Mouse (Mus musculus) CD4-positive, CD25-positive, alpha-beta regulatory T cell, adult 2 months (primary cell): ENCODE measurements around the gene Scrn2.
A peak's percentile ranks its signal among the peaks of the same experiment; 100 is the strongest.

Experiments used
- DNase-seq: peaks from one replicate; pipeline ENCODE4 v3.0.0-alpha.2; 2012; ENCODE audit warnings: low read depth, low spot score

The Scrn2 gene

GRCm38 (mm10) chr11:97050216-97050943 lies 20.6 kb downstream of the Scrn2 start, which contains the start of gene Osbpl7:
Osbpl7 (plus strand) TSS chr11:97050628.
- DNase-seq: peak; percentile 83

- peak; percentile 24 for DNase-seq
Measured at GRCm38 (mm10) chr11:97050944-97051586, 21.3 kb downstream of the Scrn2 start.

GRCm38 (mm10) chr11:97052219-97052646 lies 22.5 kb downstream of the Scrn2 start:
- peak; percentile 51 for DNase-seq

GRCm38 (mm10) chr11:97063274-97063920 lies 33.7 kb downstream of the Scrn2 start:
- no peak for DNase-seq

GRCm38 (mm10) chr11:97063921-97064295 lies 34.2 kb downstream of the Scrn2 start:
- peak; percentile 34 for DNase-seq

- DNase-seq: no peak
Measured at GRCm38 (mm10) chr11:97065538-97066295, 36.0 kb downstream of the Scrn2 start.

- DNase-seq: no peak
Measured at GRCm38 (mm10) chr11:97066656-97067360, 37.1 kb downstream of the Scrn2 start.

- DNase-seq: no peak
Measured at GRCm38 (mm10) chr11:97069333-97069732, 39.6 kb downstream of the Scrn2 start.

GRCm38 (mm10) chr11:97069770-97070169 lies 40.0 kb downstream of the Scrn2 start:
- DNase-seq: no peak

- no peak for DNase-seq
Measured at GRCm38 (mm10) chr11:97071129-97071528, 41.4 kb downstream of the Scrn2 start.

- peak; percentile 65 for DNase-seq
Measured at GRCm38 (mm10) chr11:97072533-97072932, 42.8 kb downstream of the Scrn2 start.

GRCm38 (mm10) chr11:97074235-97074634 lies 44.5 kb downstream of the Scrn2 start:
- DNase-seq: no peak

- DNase-seq: no peak
Measured at GRCm38 (mm10) chr11:97078751-97079150, 49.0 kb downstream of the Scrn2 start.

GRCm38 (mm10) chr11:97080291-97080690 lies 50.6 kb downstream of the Scrn2 start:
- no peak for DNase-seq

GRCm38 (mm10) chr11:97082977-97083376 lies 53.2 kb downstream of the Scrn2 start:
- DNase-seq: peak; percentile 83
